Mouse (Mus musculus): Measurements from ENCODE around the gene Numa1.

GRCm38 (mm10) chr7:101935957-101936356, 2.0 kb downstream of the Numa1 start:
- no peak for TF ChIP-seq CTCF (IDR thresholded peaks at IDR 0.05; ENCODE audit: low read depth)
- no peak for TF ChIP-seq EP300 (optimal IDR thresholded peaks at IDR 0.05)

Measured in stomach, postnatal 0 days (tissue).